Mouse (Mus musculus) lung, embryonic 16.5 days (tissue): ENCODE data around the gene Olfr1126. TPM values are rescaled to one million over a fixed set of nuclear protein-coding genes. Genes with fewer than 3 reads are reported as not detected.

ENCODE experiments used
- polyA plus RNA-seq: library from polyadenylated mRNA; unstranded; fragments of >200 nt; fragmentation: Nextera tagmentation; extraction: Ambion mirVana; gene quantifications from 2 replicates; pipeline ENCODE4 v1.2.1, GENCODE M21; 2015

Gene Olfr1126
- polyA plus RNA-seq, 1 experiment from 2014 or later: not detected

Other genes with a start within 250 kb of the Olfr1126 start
- gene Olfr1113, start 245.0 kb upstream of the Olfr1126 start, polyA plus RNA-seq: not detected in 2 replicates
- gene Olfr1115, start 205.9 kb upstream of the Olfr1126 start, polyA plus RNA-seq: not detected in 2 replicates
- not detected in 2 replicates for gene Olfr1116, start 186.4 kb upstream of the Olfr1126 start, polyA plus RNA-seq
- not detected in 2 replicates for gene Olfr1118, start 146.4 kb upstream of the Olfr1126 start, polyA plus RNA-seq
- gene Olfr1120, start 99.1 kb upstream of the Olfr1126 start, polyA plus RNA-seq: not detected in 2 replicates
- not detected in 2 replicates for gene Olfr1121, start 84.1 kb upstream of the Olfr1126 start, polyA plus RNA-seq
- not detected in 2 replicates for gene Olfr1122, start 68.1 kb upstream of the Olfr1126 start, polyA plus RNA-seq
- not detected in 2 replicates for gene Olfr1123, start 37.3 kb upstream of the Olfr1126 start, polyA plus RNA-seq
- 0.06 TPM in 1 of 2 replicates, not detected in the other for gene Olfr1124, start 23.7 kb upstream of the Olfr1126 start, polyA plus RNA-seq
- not detected in 2 replicates for gene Pramel7, start 43.1 kb downstream of the Olfr1126 start, polyA plus RNA-seq
- gene Pramel6, start 52.6 kb downstream of the Olfr1126 start, polyA plus RNA-seq: not detected in 2 replicates
- not detected in 2 replicates for gene Olfr153, start 77.8 kb downstream of the Olfr1126 start, polyA plus RNA-seq
- gene Olfr1128, start 91.6 kb downstream of the Olfr1126 start, polyA plus RNA-seq: not detected in 2 replicates
- gene Olfr1129, start 119.9 kb downstream of the Olfr1126 start, polyA plus RNA-seq: not detected in 2 replicates
- not detected in 2 replicates for gene Olfr1130, start 152.2 kb downstream of the Olfr1126 start, polyA plus RNA-seq
- gene Olfr1131, start 173.1 kb downstream of the Olfr1126 start, polyA plus RNA-seq: not detected in 2 replicates
- not detected in 2 replicates for gene Olfr1132, start 183.6 kb downstream of the Olfr1126 start, polyA plus RNA-seq
- gene Olfr1133, start 193.4 kb downstream of the Olfr1126 start, polyA plus RNA-seq: not detected in 2 replicates
- not detected in 2 replicates for gene Olfr1134, start 204.5 kb downstream of the Olfr1126 start, polyA plus RNA-seq
- gene Olfr1135, start 219.7 kb downstream of the Olfr1126 start, polyA plus RNA-seq: not detected in 2 replicates
- gene Olfr1136, start 240.0 kb downstream of the Olfr1126 start, polyA plus RNA-seq: not detected in 2 replicates